Mouse (Mus musculus): ENCODE data around the gene Gpr55.

The Gpr55 gene

DNA sequence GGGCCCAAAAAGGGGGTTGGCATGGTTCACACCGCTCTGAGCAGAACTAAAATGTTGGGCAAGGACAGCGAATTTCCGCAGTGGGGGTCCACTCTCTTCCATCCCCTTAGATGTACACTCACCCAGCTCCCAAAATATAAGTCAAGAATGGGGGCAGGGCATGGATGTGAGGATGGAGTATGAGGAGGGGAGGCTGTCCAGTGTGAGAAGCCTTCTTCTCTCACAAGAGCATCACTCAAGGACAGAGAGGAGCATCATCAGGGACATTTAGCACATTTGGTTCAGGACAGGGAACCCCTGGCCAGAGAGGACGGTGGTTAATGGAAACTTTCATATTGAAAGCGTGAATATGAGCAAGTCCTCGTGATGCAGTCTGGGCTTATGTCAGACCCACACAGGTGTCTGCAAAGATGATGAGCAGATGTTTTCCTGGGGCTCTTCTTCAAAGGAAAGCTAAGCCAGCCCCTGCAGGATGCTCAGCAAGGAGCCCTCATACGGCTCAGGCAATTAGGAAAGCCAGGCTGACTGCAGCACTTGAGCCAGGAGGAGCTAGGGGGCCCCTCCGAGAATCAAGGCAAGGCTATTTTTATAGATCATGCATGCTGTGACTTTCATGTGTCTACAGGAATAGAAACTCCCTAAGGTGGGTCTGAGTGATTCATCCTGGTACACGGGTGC is 2.7 kb downstream of the Gpr55 start:
- 45% methylated on average over 9 of the region's 9 CpGs for WGBS

DNA sequence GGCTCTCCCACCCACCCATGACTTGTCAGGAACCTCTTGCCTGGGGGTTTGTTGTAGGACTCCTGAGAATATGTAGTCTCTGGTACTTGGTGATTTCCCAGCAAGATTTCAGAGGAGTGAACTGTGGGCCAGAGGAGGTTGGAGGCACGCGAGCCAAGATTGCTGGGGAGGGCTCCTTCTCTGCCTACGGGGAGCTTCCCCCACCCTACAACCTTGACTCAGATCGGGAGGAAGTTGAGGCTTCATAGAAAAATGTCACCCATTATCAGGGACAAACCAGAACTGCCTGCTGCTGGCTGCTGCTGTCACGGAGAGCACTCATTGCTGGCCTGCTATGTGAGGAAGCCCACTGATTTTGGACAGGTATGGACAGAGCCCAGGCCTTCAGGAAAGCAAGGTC is 3.5 kb downstream of the Gpr55 start:
- WGBS = 51% methylated on average over 5 of the region's 5 CpGs

DNA sequence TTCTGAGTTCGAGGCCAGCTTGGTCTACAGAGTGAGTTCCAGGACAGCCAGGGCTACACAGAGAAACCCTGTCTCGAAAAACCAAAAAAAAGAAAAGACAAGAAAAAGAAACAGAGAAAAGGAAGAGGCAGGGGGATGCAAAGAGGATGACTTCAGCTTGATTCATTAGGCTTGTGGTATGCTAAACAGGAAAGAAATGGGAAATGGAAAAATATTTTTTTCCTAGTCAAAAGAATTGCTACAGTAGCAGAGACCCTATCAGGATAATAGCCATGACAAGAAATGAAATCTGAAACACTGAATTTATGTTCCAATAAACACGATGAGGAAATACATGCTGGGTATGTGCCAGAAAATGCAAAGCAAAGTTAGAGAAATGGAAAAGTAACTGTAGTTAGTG is 5.7 kb downstream of the Gpr55 start:
- 81% methylated on average over 3 of the region's 3 CpGs for WGBS

DNA sequence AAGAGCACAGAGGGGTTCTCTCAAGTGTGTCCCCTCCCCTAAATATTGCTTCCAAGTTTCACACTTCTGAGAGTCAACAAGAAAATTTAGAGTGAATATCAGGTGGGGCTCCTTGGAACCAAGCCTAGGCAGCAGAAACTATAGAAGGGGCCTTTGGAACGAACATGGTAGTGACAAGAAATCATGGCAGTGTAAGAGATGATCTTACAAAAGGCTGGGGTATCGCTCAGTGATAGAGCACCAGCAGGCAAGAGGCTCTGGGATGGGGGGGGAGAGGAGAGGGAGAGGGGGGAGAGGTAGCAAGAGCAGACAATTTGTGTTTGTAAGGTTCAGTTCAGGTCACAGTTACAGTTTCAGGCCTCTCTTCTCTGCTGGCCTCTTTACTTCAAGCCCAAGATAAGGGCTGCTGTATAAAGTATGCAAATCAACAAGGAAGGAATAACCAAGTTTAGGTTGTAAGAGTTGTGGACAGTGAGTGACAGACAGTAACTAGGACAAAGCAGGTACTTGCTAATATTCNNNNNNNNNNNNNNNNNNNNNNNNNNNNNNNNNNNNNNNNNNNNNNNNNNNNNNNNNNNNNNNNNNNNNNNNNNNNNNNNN is 11.6 kb downstream of the Gpr55 start:
- WGBS = 91% methylated on average over 2 of the region's 2 CpGs

DNA sequence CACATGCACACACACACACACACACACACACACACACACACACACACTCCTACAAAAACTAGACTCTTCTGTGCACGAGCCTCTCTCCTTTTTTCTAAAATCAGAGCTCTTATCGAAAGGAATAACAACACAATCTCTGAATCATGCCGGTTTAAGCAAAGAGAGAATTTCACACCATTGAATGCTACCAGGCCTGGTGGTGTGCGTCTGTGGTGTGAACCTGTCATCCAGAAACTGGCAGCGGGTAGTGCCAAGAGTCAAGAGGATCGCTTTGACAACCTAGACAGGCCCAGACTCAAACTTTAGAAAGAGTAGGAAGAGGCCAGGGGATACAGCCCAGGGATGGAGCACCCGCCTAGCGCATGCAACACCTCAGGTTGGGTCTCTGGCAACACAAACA is 18.5 kb downstream of the Gpr55 start:
- 64% methylated on average over 8 of the region's 8 CpGs for WGBS

DNA sequence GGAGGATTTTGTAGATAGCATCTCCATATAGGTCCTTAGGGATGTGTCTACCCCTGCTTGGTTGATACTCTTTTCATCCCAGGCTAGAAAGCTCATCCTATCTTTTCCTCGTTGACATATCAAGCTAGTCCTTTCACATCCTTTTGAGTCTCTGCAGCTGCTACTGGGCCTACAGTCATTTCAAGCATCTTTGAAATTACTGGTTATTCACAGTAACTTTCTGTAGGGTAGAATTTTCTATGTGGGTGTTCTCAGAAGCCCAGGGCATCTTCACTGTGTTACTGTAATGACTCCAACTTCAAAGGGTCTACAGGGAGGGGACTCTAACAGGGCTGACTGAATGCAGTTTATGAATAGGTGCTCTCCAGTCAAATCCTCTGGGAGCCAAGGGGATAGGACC is 23.5 kb downstream of the Gpr55 start:
- WGBS = 77% methylated on average over 1 of the region's 1 CpGs

DNA sequence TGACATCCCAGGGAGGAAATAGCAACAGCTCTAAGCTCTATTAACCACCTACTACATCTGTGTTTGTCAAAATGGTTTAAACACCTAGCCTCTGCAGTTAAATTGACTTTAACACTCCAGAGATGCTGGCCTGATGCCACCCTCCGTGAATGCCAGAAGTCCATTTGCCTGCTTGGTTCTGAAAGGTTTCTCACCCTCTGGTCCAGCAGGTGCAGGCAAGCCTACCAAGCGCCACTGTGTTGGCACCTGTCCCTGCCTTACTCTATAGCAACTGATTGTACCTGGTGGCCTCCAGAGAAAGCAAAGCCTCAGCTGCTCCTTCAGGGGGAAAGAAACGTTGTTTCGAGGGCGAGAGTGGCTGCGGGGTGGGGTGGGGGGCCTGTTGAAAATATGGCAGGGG is 24.5 kb downstream of the Gpr55 start:
- 68% methylated on average over 6 of the region's 6 CpGs for WGBS

DNA sequence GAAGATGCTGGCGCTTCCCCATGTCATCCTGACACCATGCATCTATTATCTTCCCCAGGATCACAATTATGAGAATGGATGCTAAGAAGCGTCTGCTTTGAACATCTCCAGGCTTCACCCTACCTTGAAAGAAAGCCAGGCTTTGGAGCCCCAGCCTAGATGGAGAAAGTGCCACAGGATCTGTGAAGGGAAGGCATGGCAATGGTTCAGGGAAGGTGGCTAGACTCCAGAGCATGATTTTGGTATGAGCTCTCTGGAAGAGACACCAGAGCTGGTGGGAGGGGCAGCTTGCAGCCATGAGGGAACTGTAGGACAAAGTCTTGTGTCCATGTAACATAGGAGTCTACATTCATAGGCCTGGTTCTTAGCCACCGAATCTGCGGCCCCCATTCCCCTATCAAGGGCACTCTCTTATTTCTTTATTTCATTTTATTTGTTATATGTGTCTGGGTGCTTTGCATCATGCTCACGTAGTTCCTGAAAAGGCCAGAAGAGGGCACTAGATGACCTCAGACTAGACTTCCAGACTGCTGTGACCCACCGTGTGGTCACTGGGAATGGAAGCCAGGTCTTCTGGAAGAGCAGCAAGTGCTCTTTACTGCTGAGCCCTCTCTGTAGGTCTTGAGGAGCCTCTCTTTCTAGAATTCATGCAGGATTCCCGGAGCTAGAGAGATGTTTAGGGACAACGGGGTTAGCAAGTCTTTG is 25.5 kb downstream of the Gpr55 start:
- WGBS = 64% methylated on average over 8 of the region's 8 CpGs

DNA sequence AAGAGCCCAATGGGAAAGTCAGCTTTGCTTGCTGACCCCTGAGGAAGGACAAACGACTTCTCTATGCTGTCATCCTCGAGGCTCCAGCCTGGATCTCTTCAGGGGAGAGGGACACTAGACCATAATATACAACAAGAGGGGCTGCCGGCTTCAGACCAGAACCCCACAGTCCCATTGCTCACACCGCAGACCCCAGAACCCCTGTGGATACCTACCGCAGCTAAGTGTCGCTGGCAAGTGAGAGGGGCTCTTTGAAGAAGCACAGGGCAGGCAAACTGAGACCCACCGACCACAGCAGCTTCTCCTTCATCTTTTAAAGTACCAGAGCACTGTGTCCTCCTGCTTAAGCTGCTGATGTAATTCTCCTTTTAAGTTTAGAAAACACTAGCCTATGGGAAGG is 26.2 kb downstream of the Gpr55 start:
- 60% methylated on average over 7 of the region's 7 CpGs for WGBS

DNA sequence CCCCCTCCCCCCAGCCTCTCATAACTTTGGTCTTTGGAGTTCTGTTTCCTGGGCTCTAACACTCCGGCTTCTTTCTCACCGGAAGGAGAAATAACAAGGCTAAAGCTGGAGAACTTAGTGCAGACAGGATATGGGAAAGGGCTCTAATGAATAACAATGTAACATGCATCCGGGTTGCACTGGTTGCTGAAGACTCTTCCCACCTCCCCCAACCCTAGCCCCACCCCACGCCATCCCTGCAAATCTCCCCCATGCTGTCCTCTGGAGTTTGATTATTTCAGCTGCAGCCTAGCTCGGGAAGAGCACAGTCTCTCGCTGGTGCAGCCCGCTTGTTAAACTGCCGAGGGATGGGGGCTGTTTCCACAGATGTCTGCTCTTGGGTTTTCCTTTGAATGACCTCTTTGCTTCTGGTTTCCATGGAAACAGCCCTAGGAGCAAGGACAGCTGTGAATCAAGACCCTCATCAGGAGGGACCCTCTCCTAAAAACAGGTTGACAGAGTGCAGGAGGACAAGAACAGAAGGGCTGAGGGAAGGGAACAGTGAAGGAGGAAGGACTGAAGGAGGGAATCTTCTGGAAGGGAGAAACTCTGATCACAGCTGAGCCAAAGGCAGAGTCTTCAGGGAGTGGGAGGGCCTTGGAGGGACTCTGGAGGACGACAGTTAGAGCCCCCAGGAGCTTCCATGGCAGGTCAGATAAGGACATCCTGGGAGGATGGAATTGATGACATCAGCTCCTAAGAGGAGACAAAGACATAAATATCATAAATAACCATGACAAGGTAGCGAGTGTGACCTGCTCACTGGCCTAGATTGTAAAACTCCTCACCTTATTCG is 27.0 kb downstream of the Gpr55 start:
- WGBS = 14% methylated on average over 11 of the region's 11 CpGs

DNA sequence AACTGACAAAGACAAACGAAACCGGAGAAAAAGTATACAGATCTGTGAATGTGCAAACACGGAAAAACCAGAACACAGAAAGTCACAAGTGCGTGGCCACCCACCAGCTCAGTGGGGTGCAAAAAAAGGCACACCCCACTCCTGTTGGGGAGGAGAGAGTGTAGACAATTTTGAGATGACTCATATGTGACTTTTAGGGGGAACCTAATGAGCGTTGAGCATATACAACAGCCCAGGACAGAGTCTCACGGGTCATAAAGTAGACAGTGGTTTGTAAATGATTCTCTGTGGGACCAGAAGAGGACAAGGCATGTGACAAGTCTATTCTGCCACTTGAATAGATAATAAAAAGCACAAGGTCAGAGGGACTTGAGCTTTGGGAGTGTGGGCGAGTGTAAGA is 27.6 kb downstream of the Gpr55 start:
- WGBS = 19% methylated on average over 7 of the region's 7 CpGs

DNA sequence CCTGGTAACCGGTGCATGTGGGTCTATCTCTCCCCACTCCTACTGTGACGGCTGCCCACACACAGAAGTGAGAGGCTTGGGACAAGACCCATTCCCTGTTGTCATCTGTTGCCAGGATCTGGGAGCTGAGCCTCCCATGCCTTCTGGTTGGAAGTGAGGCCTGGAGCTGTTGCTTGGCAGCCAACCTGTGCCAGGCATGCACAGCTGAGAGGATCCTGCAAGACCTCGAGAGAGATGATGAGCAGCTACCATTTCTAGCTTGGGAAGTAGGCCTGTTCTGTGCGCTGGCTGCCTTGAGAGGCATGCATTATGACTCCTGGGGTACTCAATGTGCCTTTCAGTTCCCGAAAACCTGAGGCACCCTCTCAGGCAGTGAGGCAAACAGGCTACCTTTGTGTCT is 29.6 kb downstream of the Gpr55 start:
- 44% methylated on average over 5 of the region's 5 CpGs for WGBS

DNA sequence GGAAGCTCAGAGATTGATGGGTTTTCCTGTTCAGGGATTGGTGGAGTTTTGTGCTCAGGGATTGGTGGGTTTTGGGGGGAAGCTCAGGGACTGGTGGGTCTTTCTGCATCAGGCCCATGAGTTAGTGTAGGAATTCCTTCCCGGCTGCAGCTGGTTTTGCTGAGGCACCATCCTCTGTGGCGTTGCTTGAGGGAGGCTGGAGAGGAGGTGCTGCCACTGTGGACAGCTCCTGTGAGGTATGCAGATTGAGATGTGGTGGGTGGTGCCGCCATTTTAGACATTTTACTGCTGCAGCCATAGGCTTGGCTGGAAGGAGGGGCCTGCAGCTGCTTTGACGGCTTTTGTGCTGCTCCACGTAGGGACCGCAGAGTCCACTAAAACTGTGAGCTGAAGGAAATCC is 31.4 kb downstream of the Gpr55 start:
- WGBS = 79% methylated on average over 6 of the region's 6 CpGs

DNA sequence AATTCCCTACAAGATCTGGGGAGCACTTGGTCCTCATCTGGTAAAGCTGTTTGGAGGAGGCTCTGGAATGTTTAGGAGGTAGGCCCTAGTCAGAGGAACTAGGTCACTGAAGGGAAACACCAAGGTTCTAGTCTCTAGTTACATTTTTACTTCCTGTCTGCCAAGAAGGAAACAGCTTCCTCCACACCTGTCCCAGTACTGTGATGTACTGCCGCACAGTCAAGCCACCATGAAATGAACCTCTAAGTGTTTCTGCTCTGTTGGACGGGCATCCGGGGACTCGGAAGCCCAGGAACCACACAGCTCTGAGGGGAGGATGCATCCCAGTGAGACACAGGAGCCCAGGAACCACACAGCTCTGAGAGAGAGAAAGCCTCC is 32.1 kb downstream of the Gpr55 start:
- WGBS = 22% methylated on average over 4 of the region's 4 CpGs

DNA sequence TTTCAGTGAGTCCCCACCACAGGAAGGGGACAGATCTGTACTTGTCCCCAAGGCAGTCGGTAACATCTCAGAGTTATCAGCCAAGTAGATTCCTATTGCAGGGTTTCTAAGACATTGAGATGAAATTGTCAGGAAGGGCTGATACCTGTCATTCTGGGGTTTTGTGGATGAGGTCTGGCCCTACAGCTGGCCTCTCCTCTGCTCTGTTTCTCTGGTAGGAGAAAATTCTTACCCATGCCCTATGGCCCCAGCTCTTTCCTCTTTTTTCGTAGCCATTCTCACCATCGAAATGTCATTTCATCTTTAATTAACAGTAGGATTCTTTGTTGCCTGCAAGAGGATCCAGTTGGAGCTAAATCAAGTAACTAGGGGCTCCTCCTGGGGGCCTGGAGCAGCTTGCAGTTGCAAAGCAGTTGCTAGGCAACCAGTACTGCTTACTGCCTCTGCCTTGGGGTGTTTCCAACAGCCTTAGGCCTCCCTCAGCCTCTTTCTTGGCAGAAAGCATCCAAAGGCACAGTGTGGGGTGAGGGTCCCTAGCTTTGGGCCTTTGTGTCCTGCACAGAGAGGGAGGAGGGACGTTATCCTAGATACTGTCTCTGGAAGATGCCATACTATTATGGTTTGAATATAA is 32.6 kb downstream of the Gpr55 start, which contains the start of gene 4933407L21Rik:
Gene 4933407L21Rik (plus strand): TSS at position 427 of the 631 bp plus-strand sequence.
- 22% methylated on average over 4 of the region's 4 CpGs for WGBS

DNA sequence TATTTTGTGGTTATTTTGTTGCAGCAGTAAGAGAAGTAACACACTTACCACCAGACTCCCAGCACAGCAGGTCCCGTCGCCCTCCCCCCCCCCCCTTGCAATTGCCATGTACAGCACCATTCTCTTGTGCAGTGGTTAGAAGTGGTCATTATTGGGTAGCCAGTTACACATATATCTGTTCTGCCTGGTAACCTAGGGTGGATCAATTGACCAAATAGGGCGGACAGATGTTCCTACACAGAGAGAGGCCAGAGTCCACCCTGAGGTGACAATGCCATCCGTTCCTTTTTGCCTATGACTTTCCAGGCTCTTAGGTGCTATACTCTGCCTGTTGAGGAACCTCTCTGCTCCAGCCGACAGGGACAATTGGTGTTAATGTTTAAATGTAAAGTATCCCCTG is 35.6 kb downstream of the Gpr55 start:
- 86% methylated on average over 5 of the region's 5 CpGs for WGBS

DNA sequence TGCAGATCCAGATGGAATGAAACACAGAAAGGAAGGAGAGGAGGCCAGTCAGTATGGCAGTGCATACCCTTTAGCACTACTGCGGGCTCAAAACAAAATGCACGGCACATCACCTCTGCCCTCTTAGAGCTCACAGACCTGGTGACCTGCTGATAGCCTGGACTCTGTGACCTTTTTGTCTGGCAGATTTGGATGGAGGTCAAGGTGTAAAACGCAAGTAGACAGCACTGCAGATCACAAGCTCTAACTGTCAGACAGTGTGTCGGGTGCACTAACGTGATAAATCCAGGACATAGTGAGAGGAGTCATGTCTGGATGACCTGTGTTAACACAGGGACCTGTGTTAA is 38.0 kb downstream of the Gpr55 start:
- 82% methylated on average over 5 of the region's 5 CpGs for WGBS

DNA sequence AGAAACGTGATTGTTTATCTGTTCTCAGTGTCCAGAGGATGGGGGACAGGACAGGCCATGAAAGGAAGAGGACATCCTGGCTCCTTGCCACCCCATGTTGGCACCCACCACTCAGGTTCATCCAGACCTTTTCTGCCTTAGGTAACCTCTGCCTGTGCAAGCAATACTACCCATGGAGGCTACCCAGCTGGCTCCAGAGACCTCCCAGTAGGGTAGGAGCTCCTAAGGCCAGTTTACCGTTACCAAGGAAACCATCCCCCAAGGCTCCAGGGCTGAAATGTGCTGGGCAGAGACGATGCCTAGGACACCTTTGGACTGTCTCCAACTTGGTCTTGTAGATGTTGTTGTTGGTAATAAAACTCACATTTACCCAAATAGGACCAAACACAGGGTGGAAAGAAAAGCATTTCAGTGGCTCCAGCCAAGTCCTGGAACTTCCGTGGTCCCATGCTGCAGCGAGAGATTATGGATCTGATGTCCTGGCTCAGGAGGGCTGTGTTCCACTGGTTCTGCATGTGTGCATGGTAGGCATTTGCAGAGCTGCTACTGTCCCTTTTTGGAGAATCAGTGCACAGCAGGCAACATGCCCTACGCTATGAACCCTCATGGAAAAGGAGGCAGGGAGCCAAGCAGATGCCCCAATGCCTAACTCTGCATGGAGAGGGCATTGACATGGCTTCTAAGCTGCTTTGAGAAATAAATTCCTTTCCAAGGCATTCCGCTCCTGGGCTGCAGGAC is 38.5 kb downstream of the Gpr55 start:
- 44% methylated on average over 7 of the region's 7 CpGs for WGBS

DNA sequence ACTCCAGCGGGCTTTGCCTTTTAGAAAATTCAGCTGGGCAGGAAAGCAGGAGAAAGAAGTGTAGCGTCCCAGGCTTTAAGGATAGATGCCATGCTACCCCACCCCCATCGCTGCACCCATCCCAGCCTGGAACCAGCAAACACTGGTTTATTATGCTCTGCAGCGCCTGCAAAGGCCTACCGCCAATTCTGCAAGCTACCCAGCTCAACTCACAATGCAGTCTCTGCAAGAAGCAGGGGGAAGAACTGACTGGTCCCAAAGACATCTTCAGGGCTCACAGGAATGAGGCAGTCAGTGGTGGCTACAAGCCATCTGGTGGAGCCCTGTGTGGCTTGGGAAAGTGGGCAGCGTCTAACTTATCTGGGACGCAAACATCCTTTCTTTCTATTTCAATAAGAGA is 39.1 kb downstream of the Gpr55 start:
- 51% methylated on average over 7 of the region's 7 CpGs for WGBS

DNA sequence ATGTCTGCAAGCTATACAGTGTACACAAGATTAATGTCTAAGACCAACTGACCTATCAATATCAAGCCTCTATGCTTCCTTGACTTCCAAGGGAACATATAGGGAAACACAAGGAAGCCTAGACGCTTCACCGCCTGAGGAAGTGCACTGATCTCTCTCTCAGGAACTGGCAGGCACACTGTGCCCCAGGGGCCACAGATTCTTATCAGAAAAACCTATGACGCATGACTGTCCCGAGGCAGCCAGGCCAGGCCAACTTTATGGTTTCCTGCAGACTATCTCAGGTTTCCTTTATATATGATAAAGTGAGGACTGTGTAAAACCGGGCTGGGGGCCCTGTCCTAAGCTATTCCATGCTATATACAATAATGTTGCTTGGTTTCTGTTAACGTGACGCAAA is 41.2 kb downstream of the Gpr55 start:
- WGBS = 87% methylated on average over 7 of the region's 7 CpGs

DNA sequence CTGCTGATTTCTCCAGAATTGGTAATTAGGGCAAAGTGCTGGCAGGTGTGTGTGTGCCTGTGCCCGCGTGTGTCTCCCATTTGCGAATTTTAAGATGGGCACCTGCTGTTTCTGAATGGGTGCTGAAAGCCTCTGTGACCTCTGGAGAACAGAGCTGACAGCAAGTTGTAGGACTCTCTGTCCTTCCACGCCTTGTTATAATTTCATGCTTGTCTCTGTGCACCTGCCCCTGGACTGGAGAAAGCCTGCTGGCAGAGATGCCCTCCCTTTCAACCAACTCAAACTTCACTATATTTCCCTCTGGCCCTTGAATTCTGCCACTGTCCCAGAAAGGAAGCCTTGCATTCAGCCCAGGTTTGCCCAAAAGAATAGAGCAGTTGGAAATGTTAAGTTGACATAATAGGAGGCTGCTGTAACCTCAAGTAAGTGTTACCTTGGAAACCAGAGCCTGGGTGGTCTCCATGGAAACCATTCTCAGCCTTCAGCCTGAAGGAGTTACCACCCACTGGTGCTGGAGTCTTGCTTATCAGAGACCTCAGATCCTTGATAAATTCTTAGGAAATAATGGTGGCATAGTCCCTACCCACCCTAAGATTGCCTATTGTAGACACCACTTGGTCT is 43.9 kb downstream of the Gpr55 start:
- WGBS = 26% methylated on average over 4 of the region's 4 CpGs
